Mouse (Mus musculus) regulatory T cell (primary cell): Measurements from ENCODE around the gene Etv6.

Experiments used
- in situ Hi-C: fragments of 300-600 bp; cut with MboI, MseI; formaldehyde crosslinking; loops from one replicate; pipeline ENCODE4 v1.15.1; 2025; ENCODE audit warnings: high pct_unique_total_duplicates

Etv6 gene

GRCm38 (mm10) chr6:134250764-134251163, 215.3 kb downstream of the Etv6 start:
- in situ Hi-C loops = no loop called here

- in situ Hi-C loops = no loop called here
Observed at GRCm38 (mm10) chr6:134251364-134251763, 215.9 kb downstream of the Etv6 start.

GRCm38 (mm10) chr6:134252081-134252755, 216.7 kb downstream of the Etv6 start:
- in situ Hi-C loops = no loop called here

GRCm38 (mm10) chr6:134256369-134256768, 220.9 kb downstream of the Etv6 start:
- in situ Hi-C loops = no loop called here

GRCm38 (mm10) chr6:134259913-134260312, 224.4 kb downstream of the Etv6 start:
- in situ Hi-C loops = no loop called here

- in situ Hi-C loops = no loop called here
Observed at GRCm38 (mm10) chr6:134261904-134262303, 226.4 kb downstream of the Etv6 start.

- in situ Hi-C loops = no loop called here
Observed at GRCm38 (mm10) chr6:134262383-134262782, 226.9 kb downstream of the Etv6 start.

GRCm38 (mm10) chr6:134262911-134263607, 227.6 kb downstream of the Etv6 start:
- in situ Hi-C loops = no loop called here

- in situ Hi-C loops = no loop called here
Observed at GRCm38 (mm10) chr6:134273884-134274283, 238.4 kb downstream of the Etv6 start.

GRCm38 (mm10) chr6:134276954-134277353, 241.5 kb downstream of the Etv6 start:
- in situ Hi-C loops = no loop called here

- in situ Hi-C loops = no loop called here
Observed at GRCm38 (mm10) chr6:134282095-134282494, 246.6 kb downstream of the Etv6 start.

- in situ Hi-C loops = no loop called here
Observed at GRCm38 (mm10) chr6:134291823-134292222, 256.3 kb downstream of the Etv6 start.

GRCm38 (mm10) chr6:134292404-134292803, 256.9 kb downstream of the Etv6 start:
- in situ Hi-C loops = no loop called here

- in situ Hi-C loops = no loop called here
Observed at GRCm38 (mm10) chr6:134293615-134294508, 258.4 kb downstream of the Etv6 start.

- in situ Hi-C loops = no loop called here
Observed at GRCm38 (mm10) chr6:134297884-134298619, 262.6 kb downstream of the Etv6 start.

GRCm38 (mm10) chr6:134301951-134302350, 266.5 kb downstream of the Etv6 start:
- in situ Hi-C loops = no loop called here

GRCm38 (mm10) chr6:134311346-134311745, 275.8 kb downstream of the Etv6 start:
- in situ Hi-C loops = no loop called here

- in situ Hi-C loops = no loop called here
Observed at GRCm38 (mm10) chr6:134312571-134312970, 277.1 kb downstream of the Etv6 start.

- in situ Hi-C loops = no loop called here
Observed at GRCm38 (mm10) chr6:134317371-134317770, 281.9 kb downstream of the Etv6 start.
